Mouse (Mus musculus) neutrophil, adult 5-6 weeks (primary cell): ENCODE data around the gene Evi2b. TPM values are rescaled to one million over a fixed set of nuclear protein-coding genes. Genes with fewer than 3 reads are reported as not detected.

Source experiments
- total RNA-seq: library from RNA; stranded (forward); fragments of 200-1000 nt; gene quantifications from 2 replicates; pipeline ENCODE4 v1.2.3, GENCODE M21; 2017

The Evi2b gene
- total RNA-seq, 1 experiment from 2014 or later: 276 TPM

Other genes with a start within 250 kb of the Evi2b start
- gene Gm9964, start 226.9 kb downstream of the Evi2b start, total RNA-seq: not detected in 2 replicates
- 20.9 and 22.3 TPM in 2 replicates for gene Nf1, start 184.1 kb downstream of the Evi2b start, total RNA-seq
- gene Omg, start 19.7 kb downstream of the Evi2b start, total RNA-seq: 0.74 and 1.3 TPM in 2 replicates
- gene Evi2, start 6.8 kb upstream of the Evi2b start, total RNA-seq: 26.2 and 27.8 TPM in 2 replicates
- 131 and 177 TPM in 2 replicates for gene Evi2a, start 6.8 kb upstream of the Evi2b start, total RNA-seq
- 59.1 and 72.3 TPM in 2 replicates for gene Rab11fip4, start 67.5 kb upstream of the Evi2b start, total RNA-seq